Mouse (Mus musculus): ENCODE results near the gene Foxn4. TPM values are rescaled to one million over a fixed set of nuclear protein-coding genes. Genes with fewer than 3 reads are reported as not detected.
A peak's percentile ranks its signal among the peaks of the same experiment; 100 is the strongest.

Foxn4 gene
- total RNA-seq, 2 experiments from 2014 or later = not detected

- DNase-seq = no peak
- intact Hi-C loops (cut with DNase I) = no loop called here
Measured at GRCm38 (mm10) chr5:114282346-114282745, 8.7 kb upstream of the Foxn4 start.

GRCm38 (mm10) chr5:114279382-114280143, 6.0 kb upstream of the Foxn4 start:
- DNase-seq = no peak
- intact Hi-C loops (cut with DNase I) = no loop called here

- intact Hi-C loops (cut with DNase I) = no loop called here
- DNase-seq = no peak
Measured at GRCm38 (mm10) chr5:114275991-114276390, 2.4 kb upstream of the Foxn4 start.

- DNase-seq = no peak
- intact Hi-C loops (cut with DNase I) = no loop called here
Measured at GRCm38 (mm10) chr5:114275339-114275738, 1.7 kb upstream of the Foxn4 start.

GRCm38 (mm10) chr5:114269984-114270383, 3.6 kb downstream of the Foxn4 start:
- intact Hi-C loops (cut with DNase I) = no loop called here
- DNase-seq = no peak

- no peak for DNase-seq
- intact Hi-C loops (cut with DNase I) = no loop called here
Measured at GRCm38 (mm10) chr5:114269499-114269898, 4.1 kb downstream of the Foxn4 start.

GRCm38 (mm10) chr5:114268646-114269045, 5.0 kb downstream of the Foxn4 start:
- intact Hi-C loops (cut with DNase I) = no loop called here

GRCm38 (mm10) chr5:114264791-114265190, 8.8 kb downstream of the Foxn4 start:
- intact Hi-C loops (cut with DNase I) = no loop called here

More at GRCm38 (mm10) chr5:114268646-114269045, 5.0 kb downstream of the Foxn4 start:
- DNase-seq = no peak

GRCm38 (mm10) chr5:114264030-114264459, 9.6 kb downstream of the Foxn4 start:
- intact Hi-C loops (cut with DNase I) = no loop called here

More at GRCm38 (mm10) chr5:114264791-114265190, 8.8 kb downstream of the Foxn4 start:
- DNase-seq = no peak

GRCm38 (mm10) chr5:114261494-114261893, 12.1 kb downstream of the Foxn4 start:
- intact Hi-C loops (cut with DNase I) = no loop called here
- DNase-seq = no peak

More at GRCm38 (mm10) chr5:114264030-114264459, 9.6 kb downstream of the Foxn4 start:
- DNase-seq = no peak

- no peak for DNase-seq
- intact Hi-C loops (cut with DNase I) = no loop called here
Measured at GRCm38 (mm10) chr5:114259495-114259894, 14.1 kb downstream of the Foxn4 start.

- DNase-seq = peak; percentile 71 to 72
Measured at GRCm38 (mm10) chr5:114248174-114248589, 25.4 kb downstream of the Foxn4 start.

GRCm38 (mm10) chr5:114246465-114246864, 27.1 kb downstream of the Foxn4 start:
- intact Hi-C loops (cut with DNase I) = no loop called here
- DNase-seq = no peak

More at GRCm38 (mm10) chr5:114248174-114248589, 25.4 kb downstream of the Foxn4 start:
- intact Hi-C loops (cut with DNase I) = loop anchor here (1.0 kb wide), 1 partner anchor 61 kb away; no protein-coding TSS in a partner anchor

- no peak for DNase-seq
- intact Hi-C loops (cut with DNase I) = no loop called here
Measured at GRCm38 (mm10) chr5:114239737-114240136, 33.9 kb downstream of the Foxn4 start.

GRCm38 (mm10) chr5:114238924-114239323, 34.7 kb downstream of the Foxn4 start:
- DNase-seq = no peak
- intact Hi-C loops (cut with DNase I) = no loop called here

GRCm38 (mm10) chr5:114228901-114229300, 44.7 kb downstream of the Foxn4 start:
- intact Hi-C loops (cut with DNase I) = no loop called here
- no peak for DNase-seq

- no peak for DNase-seq
- intact Hi-C loops (cut with DNase I) = no loop called here
Measured at GRCm38 (mm10) chr5:114226051-114226450, 47.6 kb downstream of the Foxn4 start.

GRCm38 (mm10) chr5:114218771-114219170, 54.8 kb downstream of the Foxn4 start:
- intact Hi-C loops (cut with DNase I) = no loop called here
- DNase-seq = no peak

GRCm38 (mm10) chr5:114213183-114213582, 60.4 kb downstream of the Foxn4 start:
- intact Hi-C loops (cut with DNase I) = no loop called here
- no peak for DNase-seq

- DNase-seq = no peak
- intact Hi-C loops (cut with DNase I) = no loop called here
Measured at GRCm38 (mm10) chr5:114206158-114206557, 67.4 kb downstream of the Foxn4 start.
